Mouse (Mus musculus) MEL (cell line): Measurements from ENCODE around the gene Ptgis. TPM values are rescaled to one million over a fixed set of nuclear protein-coding genes. Genes with fewer than 3 reads are reported as not detected.

ENCODE experiments used
- DNase-seq: peaks from one replicate; pipeline ENCODE4 v3.0.0; 2011; ENCODE audit warnings: low read depth, low spot score
- H3K27ac ChIP-seq: 2 replicates; pipeline ENCODE4 v1.5.1; 2012; ENCODE audit warnings: low read depth, mild to moderate bottlenecking, control low read depth, low read length, moderate library complexity; ENCODE audit not compliant: control insufficient read depth
- H3K27me3 ChIP-seq, 2 experiments: fragments of 150-350 bp in 1 of 2; sonication (generic) in 1 of 2; 2 replicates each; pipeline ENCODE4 v1.6.1; 2012; ENCODE audit warnings: low read length in 2 of 2, mild to moderate bottlenecking in 2 of 2, improper control_type of control experiment in 1 of 2, moderate library complexity in 1 of 2; ENCODE audit not compliant: insufficient read depth in 2 of 2, control insufficient read depth in 1 of 2
- H3K36me3 ChIP-seq, 2 experiments: 2 replicates each; pipeline ENCODE4 v1.6.1; 2012 to 2014; ENCODE audit warnings: low read length in 2 of 2, improper control_type of control experiment in 1 of 2, inconsistent platforms in 1 of 2, mild to moderate bottlenecking in 1 of 2; ENCODE audit not compliant: insufficient read depth in 2 of 2, control insufficient read depth in 1 of 2
- H3K4me1 ChIP-seq, 2 experiments: fragments of 150-350 bp in 1 of 2; sonication (generic) in 1 of 2; 2 replicates each; pipeline ENCODE4 v1.6.1; 2012; ENCODE audit warnings: low read length in 2 of 2, improper control_type of control experiment in 1 of 2, mild to moderate bottlenecking in 1 of 2; ENCODE audit not compliant: insufficient read depth in 2 of 2, control insufficient read depth in 1 of 2
- H3K4me3 ChIP-seq, 2 experiments: fragments of 150-350 bp in 1 of 2; sonication (generic) in 1 of 2; 2 replicates each; pipeline ENCODE4 v1.5.1; 2012; ENCODE audit warnings: low read depth in 2 of 2, low read length in 2 of 2, mild to moderate bottlenecking in 2 of 2, moderate library complexity in 2 of 2, control low read depth in 1 of 2, improper control_type of control experiment in 1 of 2; ENCODE audit not compliant: control insufficient read depth in 1 of 2, insufficient read depth in 1 of 2
- H3K79me2 ChIP-seq: 2 replicates; pipeline ENCODE4 v1.6.1; 2012; ENCODE audit warnings: mild to moderate bottlenecking, low read length, moderate library complexity; ENCODE audit not compliant: control insufficient read depth, poor library complexity, insufficient read depth
- H3K9ac ChIP-seq: 2 replicates; pipeline ENCODE4 v1.6.1; 2012; ENCODE audit warnings: low read depth, mild to moderate bottlenecking, control low read depth, low read length, moderate library complexity; ENCODE audit not compliant: control insufficient read depth, poor library complexity, severe bottlenecking
- H3K9me3 ChIP-seq: fragments of 150-350 bp; sonication (generic); replicated peaks from 2 replicates; pipeline ENCODE4 v1.6.1; 2012; ENCODE audit warnings: mild to moderate bottlenecking, low read length, improper control_type of control experiment, moderate library complexity; ENCODE audit not compliant: insufficient read depth
- BHLHE40 ChIP-seq: IDR thresholded peaks from 2 replicates; pipeline ENCODE4 v1.6.1; 2012; ENCODE audit warnings: low read depth, mild to moderate bottlenecking, inconsistent platforms, low read length, improper control_type of control experiment, borderline replicate concordance
- CHD1 ChIP-seq: IDR thresholded peaks from 2 replicates; pipeline ENCODE4 v1.6.1; 2012; ENCODE audit warnings: low read depth, mild to moderate bottlenecking, inconsistent platforms, low read length, improper control_type of control experiment
- CHD2 ChIP-seq: IDR thresholded peaks from 2 replicates; pipeline ENCODE4 v1.6.1; 2011; ENCODE audit warnings: low read length, improper control_type of control experiment
- CTCF ChIP-seq, 3 experiments: IDR thresholded peaks in 2 of 3; conservative IDR thresholded peaks in 1 of 3; 2 replicates each; pipeline ENCODE4 v1.5.1; 2011 to 2012; ENCODE audit warnings: low read length in 3 of 3, low read depth in 2 of 3, mild to moderate bottlenecking in 2 of 3, improper control_type of control experiment in 1 of 3, inconsistent platforms in 1 of 3, mixed read lengths in 1 of 3, moderate library complexity in 1 of 3; ENCODE audit not compliant: control insufficient read depth in 1 of 3, insufficient read depth in 1 of 3, poor library complexity in 1 of 3, severe bottlenecking in 1 of 3
- EP300 ChIP-seq, 2 experiments: IDR thresholded peaks; 2 replicates each; pipeline ENCODE4 v1.6.1; 2011; ENCODE audit warnings: improper control_type of control experiment in 2 of 2, low read length in 2 of 2, low read depth in 1 of 2, mild to moderate bottlenecking in 1 of 2
- GABPA ChIP-seq: IDR thresholded peaks from 2 replicates; pipeline ENCODE4 v1.6.1; 2012; ENCODE audit warnings: low read depth, mild to moderate bottlenecking, inconsistent platforms, low read length, improper control_type of control experiment, moderate library complexity
- GATA1 ChIP-seq: IDR thresholded peaks from 2 replicates; pipeline ENCODE4 v1.6.1; 2011; ENCODE audit warnings: low read depth, low read length, improper control_type of control experiment
- HCFC1 ChIP-seq: IDR thresholded peaks from 2 replicates; pipeline ENCODE4 v1.6.1; 2012; ENCODE audit warnings: low read depth, mild to moderate bottlenecking, inconsistent platforms, low read length, improper control_type of control experiment, moderate library complexity
- JUND ChIP-seq: IDR thresholded peaks from 2 replicates; pipeline ENCODE4 v1.6.1; 2011; ENCODE audit warnings: low read depth, mild to moderate bottlenecking, improper control_type of control experiment, low read length
- KAT2A ChIP-seq: conservative IDR thresholded peaks from 2 replicates; pipeline ENCODE4 v1.6.1; 2012; ENCODE audit warnings: low read depth, low read length, improper control_type of control experiment, inconsistent platforms
- MAFK ChIP-seq: IDR thresholded peaks from 2 replicates; pipeline ENCODE4 v1.6.1; 2011; ENCODE audit warnings: low read depth, mild to moderate bottlenecking, low read length, improper control_type of control experiment, borderline replicate concordance
- MAZ ChIP-seq: IDR thresholded peaks from 2 replicates; pipeline ENCODE4 v1.6.1; 2012; ENCODE audit warnings: low read depth, mild to moderate bottlenecking, inconsistent platforms, low read length, improper control_type of control experiment
- MEF2A ChIP-seq: IDR thresholded peaks from 2 replicates; pipeline ENCODE4 v1.6.1; 2014; ENCODE audit warnings: low read depth, mild to moderate bottlenecking, inconsistent platforms, low read length, improper control_type of control experiment; ENCODE audit not compliant: poor library complexity, insufficient replicate concordance, severe bottlenecking; ENCODE audit errors: extremely low read depth
- MXI1 ChIP-seq: IDR thresholded peaks from 2 replicates; pipeline ENCODE4 v1.6.1; 2011; ENCODE audit warnings: mild to moderate bottlenecking, low read depth, low read length, improper control_type of control experiment
- MYC ChIP-seq: IDR thresholded peaks from 2 replicates; pipeline ENCODE4 v1.6.1; 2011; ENCODE audit warnings: low read depth, mild to moderate bottlenecking, low read length, improper control_type of control experiment, moderate library complexity
- NELFE ChIP-seq: IDR thresholded peaks from 2 replicates; pipeline ENCODE4 v1.6.1; 2011; ENCODE audit warnings: low read depth, low read length, improper control_type of control experiment
- POLR2A ChIP-seq, 2 experiments: IDR thresholded peaks; 2 replicates each; pipeline ENCODE4 v1.6.1; 2011 to 2012; ENCODE audit warnings: low read length in 2 of 2, mild to moderate bottlenecking in 2 of 2, control low read depth in 1 of 2, improper control_type of control experiment in 1 of 2, low read depth in 1 of 2, moderate library complexity in 1 of 2; ENCODE audit not compliant: control insufficient read depth in 1 of 2, insufficient read depth in 1 of 2, poor library complexity in 1 of 2
- POLR2AphosphoS2 ChIP-seq: IDR thresholded peaks from 2 replicates; pipeline ENCODE4 v1.6.1; 2011; ENCODE audit warnings: low read length, improper control_type of control experiment
- POLR2AphosphoS5 ChIP-seq: IDR thresholded peaks from 2 replicates; pipeline ENCODE4 v1.6.1; 2012; ENCODE audit warnings: low read depth, borderline replicate concordance, mild to moderate bottlenecking, inconsistent platforms, low read length, moderate library complexity, mixed read lengths
- RAD21 ChIP-seq: IDR thresholded peaks from 2 replicates; pipeline ENCODE4 v1.6.1; 2011; ENCODE audit warnings: mild to moderate bottlenecking, low read depth, low read length, improper control_type of control experiment
- RCOR1 ChIP-seq: IDR thresholded peaks from 2 replicates; pipeline ENCODE4 v1.6.1; 2012; ENCODE audit warnings: low read depth, mild to moderate bottlenecking, inconsistent platforms, low read length, improper control_type of control experiment
- SIN3A ChIP-seq: IDR thresholded peaks from 2 replicates; pipeline ENCODE4 v1.6.1; 2012; ENCODE audit warnings: low read length, improper control_type of control experiment, inconsistent platforms
- SMC3 ChIP-seq: IDR thresholded peaks from 2 replicates; pipeline ENCODE4 v1.6.1; 2011; ENCODE audit warnings: low read depth, low read length, improper control_type of control experiment
- TAL1 ChIP-seq: IDR thresholded peaks from 2 replicates; pipeline ENCODE4 v1.6.1; 2012; ENCODE audit warnings: mild to moderate bottlenecking, inconsistent platforms, low read length, moderate library complexity, mixed read lengths
- TBP ChIP-seq: IDR thresholded peaks from 2 replicates; pipeline ENCODE4 v1.8.0; 2011; ENCODE audit warnings: low read depth, low read length, improper control_type of control experiment
- TCF12 ChIP-seq: IDR thresholded peaks from 2 replicates; pipeline ENCODE4 v1.6.1; 2014; ENCODE audit warnings: low read depth, mild to moderate bottlenecking, inconsistent platforms, low read length, improper control_type of control experiment, moderate library complexity
- UBTF ChIP-seq: IDR thresholded peaks from 2 replicates; pipeline ENCODE4 v1.6.1; 2012; ENCODE audit warnings: low read depth, mild to moderate bottlenecking, inconsistent platforms, low read length, improper control_type of control experiment, moderate library complexity, borderline replicate concordance; ENCODE audit not compliant: insufficient read depth
- USF1 ChIP-seq: IDR thresholded peaks from 2 replicates; pipeline ENCODE4 v1.6.1; 2014; ENCODE audit warnings: low read depth, mild to moderate bottlenecking, inconsistent platforms, low read length, improper control_type of control experiment, moderate library complexity
- USF2 ChIP-seq, 2 experiments: IDR thresholded peaks; 2 replicates each; pipeline ENCODE4 v1.6.1; 2011 to 2012; ENCODE audit warnings: improper control_type of control experiment in 2 of 2, low read length in 2 of 2, borderline replicate concordance in 1 of 2, inconsistent platforms in 1 of 2, low read depth in 1 of 2, mild to moderate bottlenecking in 1 of 2; ENCODE audit not compliant: insufficient read depth in 1 of 2
- ZC3H11A ChIP-seq: IDR thresholded peaks from 2 replicates; pipeline ENCODE4 v1.6.1; 2012; ENCODE audit warnings: low read depth, mild to moderate bottlenecking, inconsistent platforms, low read length, improper control_type of control experiment
- ZMIZ1 ChIP-seq: IDR thresholded peaks from 2 replicates; pipeline ENCODE4 v1.6.1; 2012; ENCODE audit warnings: low read depth, mild to moderate bottlenecking, inconsistent platforms, low read length, improper control_type of control experiment, moderate library complexity
- ZNF384 ChIP-seq: IDR thresholded peaks from 2 replicates; pipeline ENCODE4 v1.6.1; 2012; ENCODE audit warnings: low read depth, mild to moderate bottlenecking, inconsistent platforms, low read length, improper control_type of control experiment
- polyA plus RNA-seq, 2 experiments: library from polyadenylated mRNA; stranded (reverse) in 1 of 2; unstranded in 1 of 2; fragments of >175 nt in 1 of 2; fragments of >200 nt in 1 of 2; gene quantifications; 2 replicates each; pipeline versions ENCODE4 v1.2.1 to v1.2.4; 2012; ENCODE audit warnings: low replicate concordance in 2 of 2, low read depth in 1 of 2; ENCODE audit not compliant: insufficient read length in 2 of 2, insufficient read depth in 1 of 2, missing spikeins in 1 of 2
- total RNA-seq: library from RNA; depleted of rRNA; stranded (reverse); fragments of 300-350 nt; gene quantifications from 2 replicates; pipeline ENCODE4 v1.2.3, GENCODE M21; 2012

Ptgis gene
- total and polyA plus RNA-seq, 3 experiments: 7.3 to 12.7 TPM; not detected in 1

- no peak for TF ChIP-seq POLR2AphosphoS5
Observed at GRCm38 (mm10) chr2:167280090-167280985, 39.9 kb upstream of the Ptgis start (continued).

GRCm38 (mm10) chr2:167278751-167279526, 38.5 kb upstream of the Ptgis start:
- Histone ChIP-seq H3K79me2 (no peaks in the 10 kb centered on the region), H3K36me3 (no peaks in the 10 kb centered on the region), H3K27me3 (no peaks in the 10 kb centered on the region; a peak in 1 of 4 replicates), H3K4me1 (no peaks in the 10 kb centered on the region), H3K27ac (no peak overlapping the region), H3K4me3 (no peak overlapping the region), H3K9ac (no peak overlapping the region), H3K9me3 (no peaks in the 10 kb centered on the region)
- peak; percentile 73 for DNase-seq
- TF ChIP-seq JUND (no peak), CHD1 (no peak), CHD2 (no peak), SIN3A (no peak), CTCF (IDR thresholded peaks at IDR 0.05 in 2 of 3, conservative IDR thresholded peaks at IDR 0.05 in 1 of 3; ENCODE audit: control insufficient read depth in 1 of 3, insufficient read depth in 1 of 3, low read depth in 2 of 3, low read length in 3 of 3, poor library complexity in 1 of 3, severe bottlenecking in 1 of 3) (peak; percentile 87 to 99 (median 93)), SMC3 (peak; percentile 96), HCFC1 (no peak), ZNF384 (no peak), KAT2A (no peak), TBP (no peak), MEF2A (no peak), EP300 (IDR thresholded peaks at IDR 0.05; ENCODE audit: low read depth in 1 of 2, low read length in 2 of 2) (no peak), RCOR1 (no peak), POLR2A (IDR thresholded peaks at IDR 0.05; ENCODE audit: control insufficient read depth in 1 of 2, insufficient read depth in 1 of 2, low read depth in 1 of 2, low read length in 2 of 2, poor library complexity in 1 of 2) (no peak), USF2 (IDR thresholded peaks at IDR 0.05; ENCODE audit: borderline replicate concordance in 1 of 2, insufficient read depth in 1 of 2, low read depth in 1 of 2, low read length in 2 of 2) (no peak), ZMIZ1 (no peak), USF1 (no peak), MAZ (no peak), BHLHE40 (no peak), ZC3H11A (peak; percentile 85), UBTF (no peak), POLR2AphosphoS2 (no peak), MXI1 (no peak), TAL1 (no peak), NELFE (no peak), POLR2AphosphoS5 (no peak), GABPA (no peak), GATA1 (no peak), MYC (no peak), MAFK (no peak), TCF12 (no peak), RAD21 (peak; percentile 91)
